Mouse (Mus musculus) heart, adult 2 months (tissue): ENCODE data around the gene Kctd17.

Experiments used
- CTCF ChIP-seq: fragments of 200-600 bp; IDR thresholded peaks from 2 replicates; pipeline ENCODE4 v1.8.1; 2022; ENCODE audit warnings: antibody characterized with exemption, mild to moderate bottlenecking, moderate library complexity
- EP300 ChIP-seq: fragments of 200-500 bp; IDR thresholded peaks from 2 replicates; pipeline ENCODE4 v1.6.1; 2011; ENCODE audit warnings: low read depth, low read length, control low read depth; ENCODE audit not compliant: insufficient read depth

DNA sequence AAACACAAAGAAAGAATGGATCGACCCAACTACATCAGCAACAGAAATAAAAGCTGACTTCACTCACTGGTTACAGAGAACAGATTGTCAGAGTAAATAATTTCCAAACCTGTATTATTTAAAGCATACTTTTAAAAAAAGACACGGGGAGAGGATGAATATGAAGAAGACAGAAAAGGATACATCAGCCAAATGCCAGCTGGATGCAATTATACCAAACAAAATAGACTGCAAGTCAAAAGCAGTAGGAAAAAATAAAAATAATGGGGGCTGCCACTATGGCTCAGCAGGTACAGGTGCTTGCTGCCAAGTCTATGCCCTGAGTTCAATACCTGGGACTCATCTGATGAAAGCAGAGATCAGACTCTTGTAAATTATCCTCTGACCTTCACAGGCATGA lies 48.2 kb upstream of the Kctd17 start:
- TF ChIP-seq EP300, result no peak
- TF ChIP-seq CTCF, result no peak
